Mouse (Mus musculus) c-Kit-positive CD71-positive TER-119-positive erythroid progenitor cells, embryonic 14.5 days (primary cell): ENCODE results near the gene Gzmd.

Source experiments
- DNase-seq: peaks from one replicate; pipeline ENCODE4 v3.0.0-alpha.2; 2013; ENCODE audit warnings: low spot score

Gene Gzmd

DNA sequence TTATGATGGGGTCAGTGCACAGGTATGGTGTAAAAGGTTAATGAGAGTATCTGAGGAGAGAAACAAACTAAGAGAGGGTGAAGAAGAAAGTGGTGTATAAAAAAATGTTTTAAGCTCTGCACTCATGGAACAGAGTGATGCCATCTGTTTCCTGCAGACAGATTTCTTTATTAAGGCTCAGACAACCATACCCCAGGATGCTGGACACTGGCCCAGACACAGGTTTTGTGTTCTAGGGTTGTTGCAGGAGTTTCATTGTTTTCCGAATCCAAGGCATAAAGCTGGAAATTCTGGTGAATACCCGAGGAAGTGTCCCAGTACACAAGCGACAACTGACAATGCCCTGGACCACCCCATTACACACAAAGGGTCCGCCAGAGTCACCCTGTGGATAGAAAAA, 50.4 kb downstream of the Gzmd start:
- no peak for DNase-seq
